Mouse (Mus musculus) ES-E14 (cell line): ENCODE measurements around the gene Repin1. TPM values are rescaled to one million over a fixed set of nuclear protein-coding genes. Genes with fewer than 3 reads are reported as not detected.

ENCODE experiments used
- DNase-seq: peaks from one replicate; pipeline ENCODE4 v3.0.0-alpha.2; 2013; ENCODE audit warnings: low read depth, low spot score
- H3K27ac ChIP-seq: 2 replicates; pipeline ENCODE4 v1.5.1; 2012; ENCODE audit warnings: low read depth, mild to moderate bottlenecking, low read length, moderate library complexity, mixed read lengths; ENCODE audit not compliant: poor library complexity, insufficient read depth, severe bottlenecking
- H3K36me3 ChIP-seq: 2 replicates; pipeline ENCODE4 v1.6.1; 2012; ENCODE audit warnings: mild to moderate bottlenecking, low read length, moderate library complexity, mixed read lengths; ENCODE audit not compliant: control insufficient read depth, poor library complexity, insufficient read depth, severe bottlenecking
- H3K4me1 ChIP-seq, 2 experiments: fragments of 150-350 bp in 1 of 2; sonication (generic) in 1 of 2; 2 replicates each; pipeline ENCODE4 v1.6.1; 2012; ENCODE audit warnings: low read length in 2 of 2, mild to moderate bottlenecking in 1 of 2, mixed read lengths in 1 of 2; ENCODE audit not compliant: control insufficient read depth in 2 of 2, insufficient read depth in 2 of 2, poor library complexity in 1 of 2
- H3K4me3 ChIP-seq, 2 experiments: fragments of 150-350 bp in 1 of 2; sonication (generic) in 1 of 2; 2 replicates each; pipeline ENCODE4 v1.5.1; 2012; ENCODE audit warnings: low read length in 2 of 2, low read depth in 1 of 2, mild to moderate bottlenecking in 1 of 2, mixed read lengths in 1 of 2; ENCODE audit not compliant: insufficient read depth in 1 of 2, poor library complexity in 1 of 2, severe bottlenecking in 1 of 2
- H3K9ac ChIP-seq: 2 replicates; pipeline ENCODE4 v1.6.1; 2012; ENCODE audit warnings: low read depth, mild to moderate bottlenecking, low read length, mixed read lengths; ENCODE audit not compliant: poor library complexity, insufficient read depth, severe bottlenecking
- H3K9me3 ChIP-seq: fragments of 150-350 bp; sonication (generic); 2 replicates; pipeline ENCODE4 v1.6.1; 2012; ENCODE audit warnings: low read depth, mild to moderate bottlenecking, low read length; ENCODE audit not compliant: control insufficient read depth, insufficient read depth
- CHD2 ChIP-seq: IDR thresholded peaks from 2 replicates; pipeline ENCODE4 v1.6.1; 2014; ENCODE audit warnings: mild to moderate bottlenecking, low read depth, low read length, inconsistent platforms
- HCFC1 ChIP-seq: IDR thresholded peaks from 2 replicates; pipeline ENCODE4 v1.6.1; 2012; ENCODE audit warnings: low read length, inconsistent platforms, borderline replicate concordance; ENCODE audit not compliant: insufficient read depth
- MAFK ChIP-seq: IDR thresholded peaks from 2 replicates; pipeline ENCODE4 v1.6.1; 2014; ENCODE audit warnings: mild to moderate bottlenecking, low read depth, low read length, inconsistent platforms; ENCODE audit not compliant: insufficient read depth
- ZC3H11A ChIP-seq: IDR thresholded peaks from 2 replicates; pipeline ENCODE4 v1.6.1; 2012; ENCODE audit warnings: low read depth, mild to moderate bottlenecking, inconsistent platforms, low read length, borderline replicate concordance
- ZNF384 ChIP-seq: IDR thresholded peaks from 2 replicates; pipeline ENCODE4 v1.6.1; 2012; ENCODE audit warnings: low read depth, low read length, inconsistent platforms
- in situ Hi-C, 2 experiments: fragments of 600-800 bp; cut with MboI; formaldehyde crosslinking; loops; one replicate each; pipeline ENCODE4 v1.15.1; 2025; ENCODE audit warnings: low sequenced_read_pairs in 2 of 2, inconsistent platforms in 1 of 2; ENCODE audit not compliant: unreplicated experiment in 2 of 2
- total RNA-seq: library from RNA; depleted of rRNA; stranded (reverse); fragments of 300-350 nt; gene quantifications from 2 replicates; pipeline ENCODE4 v1.2.3, GENCODE M21; 2012

The Repin1 gene
- total RNA-seq, 1 experiment: 17.4 TPM

DNA sequence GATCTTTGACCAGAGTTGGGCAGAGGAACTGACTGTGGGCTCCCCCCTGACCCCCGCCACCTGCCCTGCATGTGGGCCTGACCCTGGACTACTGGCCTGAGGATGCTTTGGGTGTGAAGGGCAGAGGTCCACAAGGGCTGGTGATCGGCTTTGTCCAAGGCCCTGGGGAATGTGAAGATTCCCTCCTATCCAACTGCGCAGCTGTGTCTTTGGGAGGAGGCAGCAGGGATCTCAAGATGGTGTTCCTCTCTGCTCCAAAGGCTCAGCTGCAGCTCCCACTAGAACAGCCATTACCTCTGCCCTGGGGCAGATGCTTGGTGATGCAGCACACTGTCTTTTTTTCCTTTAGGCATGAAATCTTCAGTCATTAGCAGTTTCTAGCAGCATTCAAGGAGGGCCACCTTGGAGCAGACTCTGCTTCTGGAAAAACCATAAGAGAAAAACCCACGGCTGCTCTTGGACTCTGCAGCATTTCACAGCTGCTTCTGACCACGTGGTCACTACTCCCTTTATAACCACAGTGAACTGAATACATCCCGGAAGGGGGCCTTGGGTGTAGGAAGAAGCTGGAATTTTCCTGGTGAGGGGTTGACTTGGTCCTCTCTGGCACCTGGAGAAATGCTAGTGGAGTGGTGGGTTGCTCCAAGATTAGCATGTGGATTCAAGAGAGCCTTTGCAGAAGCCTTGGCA, 44.3 kb downstream of the Repin1 start:
- in situ Hi-C loops: no loop called here
- Histone ChIP-seq H3K4me1 (no peaks in the 10 kb centered on the region), H3K9ac (no peak overlapping the region), H3K27ac (no peak overlapping the region), H3K9me3 (no peaks in the 10 kb centered on the region), H3K36me3 (no peaks in the 10 kb centered on the region), H3K4me3 (no peak overlapping the region)
- DNase-seq: no peak
- no peak for TF ChIP-seq CHD2
- no peak for TF ChIP-seq ZNF384
- TF ChIP-seq HCFC1: no peak
- TF ChIP-seq MAFK: no peak
- TF ChIP-seq ZC3H11A: no peak

DNA sequence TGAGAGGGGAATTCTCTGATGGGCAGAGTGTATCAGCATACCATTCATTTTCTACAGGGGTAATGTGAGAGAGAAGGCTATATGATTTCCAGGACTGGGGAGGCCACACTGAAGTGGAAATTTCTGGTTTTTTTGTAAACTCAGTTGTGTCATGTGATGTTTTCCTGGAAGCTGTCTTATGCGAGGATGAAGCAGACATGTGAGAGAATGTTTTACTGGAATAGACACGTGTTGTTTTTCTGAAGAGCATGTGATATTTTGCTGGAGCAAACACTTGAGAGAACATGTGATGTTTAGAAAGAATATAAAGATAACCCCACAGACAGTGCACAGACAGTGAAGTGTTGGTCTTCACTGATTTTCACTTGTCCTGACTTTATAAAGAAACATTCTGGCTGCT, 44.9 kb downstream of the Repin1 start:
- TF ChIP-seq ZC3H11A (no peak), MAFK (no peak), HCFC1 (no peak), CHD2 (no peak), ZNF384 (no peak)
- no peak overlapping the region for H3K27ac ChIP-seq
- no peak overlapping the region for H3K9ac ChIP-seq
- no peak overlapping the region for H3K4me3 ChIP-seq
- no peak for DNase-seq
- in situ Hi-C loops: no loop called here
- H3K36me3 ChIP-seq: no peaks in the 10 kb centered on the region
- no peaks in the 10 kb centered on the region for H3K4me1 ChIP-seq
- H3K9me3 ChIP-seq: no peaks in the 10 kb centered on the region

DNA sequence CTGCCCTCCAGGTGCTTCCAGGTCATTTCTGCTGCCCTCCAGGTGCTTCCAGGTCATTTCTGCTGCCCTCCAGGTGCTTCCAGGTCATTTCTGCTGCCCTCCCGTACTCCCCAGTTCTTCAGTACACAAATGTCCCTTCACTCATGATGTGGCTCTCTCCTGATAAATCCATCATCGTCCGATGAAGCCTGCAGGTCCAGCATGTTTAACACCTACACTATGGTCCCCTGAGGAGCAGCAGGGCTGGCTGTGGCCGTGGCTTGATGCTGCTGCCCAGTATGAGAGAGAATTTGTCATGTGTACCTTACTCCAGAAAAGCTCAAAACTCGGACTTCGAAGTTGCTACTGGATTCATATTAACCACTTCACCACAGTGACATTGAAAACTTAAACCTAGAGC, 47.7 kb downstream of the Repin1 start:
- no peak for TF ChIP-seq ZNF384
- H3K36me3 ChIP-seq: no peaks in the 10 kb centered on the region
- no peak for DNase-seq

DNA sequence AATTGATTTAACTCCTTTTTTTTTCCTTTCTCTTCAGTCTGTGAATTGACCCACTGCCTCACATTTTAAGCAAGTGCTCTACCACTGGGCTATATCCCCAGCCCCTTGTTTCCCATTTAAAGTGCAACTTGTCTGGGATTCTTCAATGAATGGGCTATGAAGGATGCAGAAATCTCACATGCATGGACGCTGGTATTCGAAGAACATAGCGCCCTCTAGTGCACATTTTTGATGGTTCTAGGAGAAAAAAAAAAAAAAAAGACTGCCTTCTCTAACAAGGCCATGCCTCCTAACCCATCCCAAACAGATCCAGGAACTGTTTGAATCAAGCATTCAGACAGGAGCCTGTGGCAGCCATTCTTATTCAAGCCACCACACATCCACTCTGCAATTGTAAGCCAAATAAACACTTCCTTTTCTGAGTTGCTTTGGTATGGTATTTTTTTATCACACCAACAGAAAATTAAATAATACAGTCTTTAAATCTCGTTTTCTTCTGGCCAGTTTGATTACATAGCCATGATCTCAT, 49.1 kb downstream of the Repin1 start:
- peak; percentile 63 for DNase-seq
- in situ Hi-C loops: no loop called here
- no peaks in the 10 kb centered on the region for H3K36me3 ChIP-seq
- H3K9ac ChIP-seq: no peak overlapping the region
- no peak overlapping the region for H3K27ac ChIP-seq
- no peaks in the 10 kb centered on the region for H3K4me1 ChIP-seq
- no peak for TF ChIP-seq CHD2
- peak; percentile 27; the same call in 1 of the 2 replicates for TF ChIP-seq ZC3H11A
- TF ChIP-seq HCFC1: no peak
- peak; percentile 18; the same call in 1 of the 2 replicates for TF ChIP-seq MAFK
- peak; percentile 100 for TF ChIP-seq ZNF384
- no peak overlapping the region for H3K4me3 ChIP-seq
- H3K9me3 ChIP-seq: no peaks in the 10 kb centered on the region

More for the DNA sequence above, 47.7 kb downstream of the Repin1 start:
- H3K27ac ChIP-seq: no peak overlapping the region
- no peak overlapping the region for H3K9ac ChIP-seq
- H3K9me3 ChIP-seq: no peaks in the 10 kb centered on the region
- no peak overlapping the region for H3K4me3 ChIP-seq
- no peaks in the 10 kb centered on the region for H3K4me1 ChIP-seq
- in situ Hi-C loops: no loop called here

DNA sequence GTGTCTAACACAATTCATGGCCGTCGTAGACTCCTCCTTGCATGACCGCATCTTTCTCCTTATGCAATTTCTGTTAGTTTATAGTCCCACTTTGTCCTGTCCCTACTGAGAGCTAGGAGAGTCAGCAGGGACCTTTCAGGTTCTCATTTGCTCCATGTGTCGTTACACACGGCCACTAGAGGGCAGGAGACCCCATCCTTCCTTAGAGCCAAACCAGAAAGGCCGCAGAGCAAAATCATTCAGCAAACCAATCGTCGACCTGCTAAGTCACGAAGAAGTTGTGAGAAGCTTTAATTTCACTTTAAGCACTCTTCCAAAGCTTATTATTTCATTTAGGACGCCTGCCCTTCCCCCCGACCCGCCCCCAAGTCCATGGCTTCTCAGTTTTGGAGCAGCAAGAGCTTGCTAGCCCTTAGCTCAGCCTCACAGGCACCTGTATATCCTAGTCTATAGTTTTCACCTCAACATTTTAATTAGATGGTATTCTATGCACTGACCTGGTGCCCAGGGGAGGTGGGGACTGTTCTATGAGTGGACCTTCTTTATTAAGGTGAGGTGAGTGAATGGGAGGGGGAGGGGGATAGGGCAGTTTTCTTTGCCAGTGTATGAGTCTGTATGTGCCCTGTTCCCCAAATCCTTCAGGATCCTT, 52.1 kb downstream of the Repin1 start:
- no peaks in the 10 kb centered on the region for H3K9me3 ChIP-seq
- H3K4me3 ChIP-seq: no peak overlapping the region
- peak; percentile 62 for DNase-seq
- no peak overlapping the region for H3K27ac ChIP-seq
- no peaks in the 10 kb centered on the region for H3K36me3 ChIP-seq
- in situ Hi-C loops: no loop called here
- TF ChIP-seq ZC3H11A: peak; percentile 51
- no peak for TF ChIP-seq ZNF384
- H3K9ac ChIP-seq: no peak overlapping the region
- H3K4me1 ChIP-seq: no peaks in the 10 kb centered on the region
